Mouse (Mus musculus) left cerebral cortex, postnatal 10 days (tissue): ENCODE data around the gene Srprb. TPM values are rescaled to one million over a fixed set of nuclear protein-coding genes. Genes with fewer than 3 reads are reported as not detected.

Experiments
- DNase-seq, 2 experiments: peaks; one replicate each; pipeline ENCODE4 v3.0.0; 2021 to 2022; ENCODE audit warnings: low spot score in 2 of 2, mixed read lengths in 1 of 2; ENCODE audit errors: extremely low spot score in 1 of 2
- intact Hi-C: fragments of 180-260 bp; cut with DNase I; formaldehyde crosslinking; loops from one replicate; pipeline ENCODE4 v1.15.1; 2025
- total RNA-seq, 2 experiments: library from RNA; stranded (reverse); gene quantifications; 2 replicates each; pipeline ENCODE4 v1.2.3; 2021

Srprb gene
- total RNA-seq, result 10 to 100 TPM; 20.9 to 22.4 TPM

DNA sequence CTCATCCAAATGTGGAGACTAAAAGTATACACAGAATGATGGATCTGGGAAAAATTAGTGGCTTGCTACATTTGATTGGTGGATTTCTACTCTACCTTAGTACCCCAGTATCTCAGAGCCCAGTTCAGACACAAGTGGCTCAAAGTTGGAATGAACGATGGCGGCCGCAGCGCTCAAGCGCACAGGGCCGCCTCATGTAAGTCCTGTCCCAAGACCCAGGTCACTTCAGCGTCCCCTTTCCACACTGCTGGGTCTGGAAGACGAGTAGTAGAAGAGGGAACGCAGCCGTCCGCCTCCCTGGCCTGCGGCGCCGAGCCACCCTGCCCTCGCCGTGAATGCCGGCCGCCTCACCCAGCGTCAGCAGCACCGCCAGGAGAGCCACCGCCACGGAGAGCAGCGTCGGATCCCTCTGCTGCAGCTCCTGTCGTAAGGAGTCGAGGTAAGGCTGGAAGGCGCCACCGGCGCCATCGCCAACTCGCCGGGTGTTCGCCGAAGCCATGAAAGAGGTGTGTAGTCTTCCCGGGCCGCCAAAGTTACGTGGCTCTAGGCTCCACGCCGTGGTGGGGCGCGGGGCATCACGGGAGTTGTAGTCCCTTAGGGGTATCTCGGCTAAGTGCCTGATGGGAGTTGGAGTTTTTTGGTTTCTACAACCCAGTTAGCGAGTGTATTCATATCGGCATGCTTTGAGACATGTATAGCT, at the start of gene Srprb:
Gene Srprb (minus strand): TSS at position 577 of the 700 bp plus-strand sequence.
- peak; percentile 95 for DNase-seq
- intact Hi-C loops, result no loop called here

GRCm38 (mm10) chr9:103248618-103249017, 46.7 kb upstream of the Srprb start:
- intact Hi-C loops, result no loop called here
- DNase-seq, result no peak

GRCm38 (mm10) chr9:103246526-103247168, 44.7 kb upstream of the Srprb start:
- no peak for DNase-seq
- intact Hi-C loops, result no loop called here

DNA sequence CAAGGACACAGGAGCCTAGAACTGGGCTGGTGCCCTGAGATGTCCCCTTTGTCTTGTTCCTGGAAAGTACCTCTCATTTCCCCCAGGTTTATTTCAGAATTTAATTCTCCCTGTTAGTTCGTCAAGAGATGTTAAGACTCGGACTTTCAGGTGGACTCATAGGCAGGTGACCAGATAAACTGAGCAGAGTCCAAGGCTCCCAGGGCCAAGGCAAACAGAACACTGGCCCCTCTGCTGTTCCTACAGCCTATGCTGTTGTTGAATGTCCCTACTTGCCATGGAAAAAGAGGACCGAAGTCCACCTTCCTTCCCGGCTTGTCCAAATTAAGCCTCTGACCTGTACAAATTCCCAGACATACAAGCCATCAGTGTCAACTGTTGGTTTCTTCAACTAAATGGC, 41.7 kb upstream of the Srprb start:
- intact Hi-C loops, result no loop called here
- DNase-seq, result no peak

- no peak for DNase-seq
- intact Hi-C loops, result no loop called here
Measured at GRCm38 (mm10) chr9:103241206-103241605, 39.3 kb upstream of the Srprb start.

DNA sequence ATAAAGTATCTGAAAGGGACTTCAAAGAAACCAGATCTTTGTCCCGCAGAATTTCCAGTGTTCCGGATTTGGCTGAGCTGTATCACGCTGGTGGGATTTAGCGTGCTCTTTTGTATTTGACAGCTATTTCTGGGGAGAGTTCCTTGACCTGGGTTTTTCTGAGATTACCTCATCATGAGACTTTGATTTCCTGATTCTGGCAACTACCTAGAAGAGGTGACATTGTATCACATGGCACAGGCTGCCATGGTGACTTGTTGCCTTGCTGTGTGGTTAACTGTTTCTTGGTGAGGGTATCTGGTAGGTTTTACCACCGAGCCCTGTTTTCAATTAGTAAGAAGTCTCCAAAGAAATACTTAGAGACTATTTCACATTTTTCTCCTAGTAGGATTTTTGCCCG, 37.5 kb upstream of the Srprb start:
- intact Hi-C loops, result no loop called here
- DNase-seq, result no peak

DNA sequence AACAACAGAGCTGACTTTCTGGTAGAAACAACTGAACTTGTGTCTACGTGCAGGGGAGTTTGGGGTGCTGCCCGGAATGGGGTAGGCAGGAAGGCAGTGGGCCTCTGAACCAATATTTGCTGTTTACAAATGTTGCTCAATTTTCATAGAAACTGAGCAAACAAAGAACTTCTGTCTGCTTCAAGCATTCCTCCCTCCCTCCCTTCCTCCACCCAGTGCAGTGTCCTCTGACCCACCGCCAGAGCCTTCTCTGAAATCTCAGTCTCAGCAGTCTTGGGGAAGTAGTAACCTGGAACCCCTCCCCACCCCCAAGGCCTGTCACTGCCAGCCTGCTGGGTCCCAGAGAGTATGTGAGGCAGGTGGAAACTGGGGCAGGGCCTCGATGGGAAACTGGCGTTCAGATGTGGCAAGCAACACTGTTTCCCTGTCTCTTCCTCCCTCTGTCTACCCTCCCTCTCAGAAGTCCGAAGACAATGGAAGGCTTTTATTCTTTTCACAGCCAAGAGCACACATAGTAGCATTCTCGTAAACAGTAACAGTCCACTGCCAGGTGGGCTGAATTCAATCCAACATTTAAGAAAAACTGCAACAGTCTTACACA, 32.7 kb upstream of the Srprb start:
- no peak for DNase-seq

DNA sequence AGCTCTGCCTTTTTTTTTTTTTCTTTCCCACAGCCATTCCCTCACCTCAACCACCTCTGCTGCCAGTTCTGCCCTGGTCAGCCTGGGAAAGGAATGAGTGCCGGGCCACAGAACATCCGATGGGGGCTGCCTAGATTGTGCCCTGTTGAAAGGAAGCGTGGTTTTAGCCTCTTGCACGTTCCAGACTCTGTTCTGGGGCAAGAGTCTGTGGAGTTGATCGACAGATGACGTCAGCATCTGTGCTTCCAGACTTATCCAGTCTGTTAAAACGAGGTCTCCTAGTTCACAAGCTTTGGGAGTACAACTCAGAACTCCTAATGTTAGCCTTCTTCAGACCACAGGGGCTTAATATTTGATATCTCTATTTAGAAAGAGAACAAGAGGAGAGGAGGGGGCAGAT, 32.1 kb upstream of the Srprb start:
- DNase-seq, result no peak
- intact Hi-C loops, result no loop called here

More for the DNA sequence above, 32.7 kb upstream of the Srprb start:
- intact Hi-C loops, result no loop called here

- peak in 1 of 2 experiments; percentile 63 for DNase-seq
- intact Hi-C loops, result no loop called here
Measured at GRCm38 (mm10) chr9:103233006-103233395, 31.1 kb upstream of the Srprb start.

DNA sequence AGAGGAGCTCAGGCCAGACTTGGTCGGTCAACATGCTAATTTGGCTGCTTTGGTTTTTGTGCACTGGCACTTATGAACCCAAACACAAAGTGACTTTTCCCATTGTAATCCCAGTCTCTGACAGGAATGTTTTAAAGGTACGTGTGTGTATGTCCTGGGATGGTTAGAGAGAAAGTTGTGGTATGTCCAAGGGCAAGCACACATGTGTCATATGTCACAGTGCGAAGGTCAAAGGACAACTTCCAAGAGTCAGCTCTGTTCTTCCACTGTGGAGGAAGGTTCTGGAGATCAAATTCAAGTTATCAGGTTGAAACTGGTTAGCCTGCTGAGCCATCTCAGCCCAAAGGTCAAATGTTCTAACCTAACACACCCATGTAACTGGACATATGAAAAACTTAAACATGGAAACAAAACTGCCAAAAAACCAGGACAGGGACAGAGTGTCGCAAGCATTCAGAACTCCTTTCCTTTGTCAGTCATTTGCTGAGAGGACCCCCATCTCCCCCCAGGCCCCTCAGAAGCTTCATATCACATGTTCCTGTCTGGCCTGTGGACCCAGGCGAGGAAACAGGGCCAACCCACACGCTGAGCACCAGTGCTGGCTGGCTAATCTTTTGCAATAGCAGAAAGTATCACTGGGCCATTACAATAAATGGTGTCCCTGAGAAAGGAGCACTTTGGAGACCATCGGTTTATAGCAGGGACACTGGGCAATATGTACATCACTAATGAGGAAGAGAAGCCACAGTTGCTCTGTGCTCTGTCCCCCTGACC, 30.5 kb upstream of the Srprb start:
- intact Hi-C loops, result no loop called here
- no peak for DNase-seq

- peak; percentile 34 to 69 for DNase-seq
- intact Hi-C loops, result no loop called here
Measured at GRCm38 (mm10) chr9:103230151-103230951, 28.4 kb upstream of the Srprb start, which contains the start of the genes Gm20425 and Trf. Gene Gm20425, minus strand, starts transcription at chr9:103230307. Gene Trf, minus strand, starts transcription at chr9:103230444.

- intact Hi-C loops, result loop anchor here (5.0 kb wide), 1 partner anchor 73 kb away; no protein-coding TSS in a partner anchor
- DNase-seq, result no peak
Measured at GRCm38 (mm10) chr9:103229037-103229867, 27.3 kb upstream of the Srprb start.

GRCm38 (mm10) chr9:103228370-103229003, 26.6 kb upstream of the Srprb start:
- intact Hi-C loops, result loop anchor here (5.0 kb wide), 1 partner anchor 74 kb away; no protein-coding TSS in a partner anchor

GRCm38 (mm10) chr9:103227760-103228159, 25.8 kb upstream of the Srprb start:
- no peak for DNase-seq
- intact Hi-C loops, result loop anchor here (5.0 kb wide), 1 partner anchor 75 kb away; no protein-coding TSS in a partner anchor

More at GRCm38 (mm10) chr9:103228370-103229003, 26.6 kb upstream of the Srprb start:
- no peak for DNase-seq

GRCm38 (mm10) chr9:103226806-103227205, 24.9 kb upstream of the Srprb start:
- DNase-seq, result peak in 1 of 2 experiments; percentile 35
- intact Hi-C loops, result loop anchor here (5.0 kb wide), 1 partner anchor 75 kb away; no protein-coding TSS in a partner anchor

- DNase-seq, result no peak
- intact Hi-C loops, result loop anchor here (5.0 kb wide), 1 partner anchor 77 kb away; no protein-coding TSS in a partner anchor
Measured at GRCm38 (mm10) chr9:103225464-103225863, 23.5 kb upstream of the Srprb start.

DNA sequence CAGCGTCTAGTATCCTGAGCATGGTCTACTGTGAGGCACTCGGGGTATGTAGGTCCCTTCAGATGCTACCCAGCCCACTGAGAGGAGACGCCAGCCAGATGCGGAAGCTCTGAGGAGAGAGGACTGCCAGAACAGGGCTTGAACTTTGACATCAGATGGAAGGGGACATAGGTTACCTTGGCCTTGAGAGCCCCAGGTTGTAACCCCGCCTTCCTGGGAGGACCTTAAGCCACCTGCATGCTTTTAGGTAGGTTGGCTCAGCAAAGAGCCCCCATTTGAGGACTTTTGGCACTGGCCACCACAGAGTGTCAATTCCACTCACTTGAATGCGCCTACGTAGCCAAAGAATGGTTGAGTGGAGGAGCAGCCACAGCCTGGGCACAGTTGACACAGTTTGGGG, 22.8 kb upstream of the Srprb start:
- DNase-seq, result no peak
- intact Hi-C loops, result loop anchor here (5.0 kb wide), 1 partner anchor 78 kb away; no protein-coding TSS in a partner anchor
